Mouse (Mus musculus) right cerebral cortex, postnatal 36 days (tissue): ENCODE measurements around the gene Rbfox1.

Experiments used
- DNase-seq, 2 experiments: peaks; one replicate each; pipeline ENCODE4 v3.0.0; 2022; ENCODE audit warnings: low spot score in 2 of 2, mixed read lengths in 1 of 2

Gene Rbfox1

DNA sequence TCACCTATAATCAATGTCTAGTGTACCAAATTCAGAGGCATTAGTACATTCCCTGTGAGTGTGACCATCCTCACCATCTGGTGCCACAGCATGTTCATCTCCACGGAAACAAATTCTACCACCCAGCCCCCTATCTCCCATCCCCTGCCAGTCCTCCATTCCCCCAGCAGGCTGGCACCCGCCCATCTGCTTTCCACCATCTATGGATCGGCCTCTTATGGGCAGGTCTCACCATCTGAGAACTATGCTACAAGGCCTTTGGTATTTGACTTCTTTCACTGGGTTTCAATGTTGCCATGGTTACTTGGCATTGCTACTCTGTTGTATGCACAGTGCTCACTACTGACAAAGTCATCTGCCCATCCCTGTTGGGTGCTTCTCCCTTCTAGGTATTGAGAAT lies 1340.8 kb downstream of the Rbfox1 start:
- no peak for DNase-seq

DNA sequence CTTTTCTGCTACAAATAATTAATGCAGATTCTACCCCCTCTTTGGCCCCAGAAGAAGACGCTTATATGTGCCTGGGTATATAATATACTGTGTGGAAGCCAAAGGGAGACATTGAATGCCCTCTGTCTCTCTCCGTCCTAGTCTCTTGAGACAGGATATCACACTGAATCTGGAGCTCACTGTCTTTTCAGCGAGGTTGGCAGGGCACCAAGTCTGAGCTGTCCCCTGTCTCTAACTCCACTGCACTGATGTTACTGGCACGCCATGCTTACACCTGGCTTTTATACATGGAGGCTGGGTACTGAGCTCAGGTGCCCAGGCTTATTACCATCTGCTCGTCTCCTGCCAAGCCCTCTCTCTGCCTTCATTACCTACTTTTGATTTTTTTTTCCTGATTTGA lies 1343.1 kb downstream of the Rbfox1 start:
- DNase-seq = no peak

DNA sequence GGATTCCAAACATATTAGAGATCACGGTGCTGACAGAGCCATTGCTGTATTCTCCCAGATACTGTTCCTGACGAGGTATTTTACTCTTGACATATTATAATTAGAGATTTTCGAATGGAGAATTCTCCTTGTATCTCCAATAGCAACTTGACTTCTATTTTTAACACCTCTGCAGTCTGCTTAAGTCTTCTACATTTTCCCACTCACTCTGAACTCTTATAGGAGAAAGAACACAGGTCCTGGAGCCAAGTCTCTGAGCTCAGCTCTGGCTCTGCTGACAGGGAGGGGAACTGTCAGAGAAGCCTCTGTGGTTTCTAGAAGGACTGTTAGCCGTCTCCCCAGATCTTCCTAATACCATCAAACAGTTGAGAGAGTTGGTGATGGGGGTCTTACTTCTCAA lies 1344.1 kb downstream of the Rbfox1 start:
- no peak for DNase-seq

DNA sequence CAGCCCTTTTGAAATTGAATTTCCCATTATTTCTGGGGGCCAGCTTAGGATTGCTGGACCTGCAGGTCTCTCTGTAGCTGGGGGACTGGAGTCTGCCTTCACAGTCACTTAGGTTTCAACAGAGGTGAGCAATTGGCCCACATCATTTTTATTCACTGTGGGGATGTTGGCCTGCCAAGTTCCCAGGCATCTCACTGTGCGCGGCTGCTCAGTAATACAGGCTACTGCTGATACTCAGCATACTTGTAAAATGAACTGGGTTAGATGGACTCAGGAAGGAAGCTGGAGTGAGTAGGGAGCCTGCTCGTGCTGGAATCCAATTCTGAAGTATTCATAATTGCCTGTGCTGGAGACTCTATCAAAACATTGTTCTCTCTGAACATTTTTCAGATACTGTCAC lies 1356.5 kb downstream of the Rbfox1 start:
- DNase-seq = no peak

- no peak for DNase-seq
Measured at GRCm38 (mm10) chr16:7242501-7242900, 1357.3 kb downstream of the Rbfox1 start.

DNA sequence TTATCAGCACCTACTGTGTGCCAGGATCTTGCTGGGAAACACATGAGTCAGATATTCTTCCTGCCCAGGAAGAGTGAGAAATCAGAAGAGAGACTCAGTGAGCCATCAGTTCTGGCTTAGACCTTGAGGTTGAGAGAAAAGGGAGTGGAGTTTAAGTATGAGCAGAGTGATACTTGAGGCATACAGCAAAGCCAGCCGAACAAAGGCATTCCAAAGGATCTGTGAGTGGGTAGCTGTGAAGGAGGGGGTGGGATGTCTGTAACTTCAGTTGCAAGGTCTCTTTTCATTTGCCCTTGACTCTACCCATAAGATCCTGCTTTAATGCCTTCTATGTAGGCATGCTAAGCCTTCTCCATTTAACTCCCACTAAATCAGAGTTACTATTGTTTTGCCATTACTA lies 1359.2 kb downstream of the Rbfox1 start:
- no peak for DNase-seq

DNA sequence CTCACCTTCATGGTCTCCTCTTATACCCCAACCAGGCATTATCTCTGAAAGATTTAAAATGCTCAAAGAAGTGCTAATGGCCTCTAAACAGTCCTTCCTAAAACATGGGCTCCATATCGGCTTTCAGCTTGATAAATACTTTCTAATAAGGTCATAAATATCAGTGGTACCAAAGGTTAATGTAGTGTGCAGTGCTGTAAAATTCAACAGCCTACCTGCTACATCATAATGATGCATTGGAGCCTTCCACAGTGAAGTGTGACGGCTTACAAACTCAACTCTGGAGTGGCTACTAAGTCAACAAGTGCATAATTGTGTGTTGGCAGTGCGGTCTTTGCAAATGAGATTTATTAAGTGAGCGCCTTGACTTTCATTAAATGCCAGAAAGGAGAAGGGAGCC lies 1366.5 kb downstream of the Rbfox1 start:
- DNase-seq = no peak

GRCm38 (mm10) chr16:7257366-7257765 lies 1372.2 kb downstream of the Rbfox1 start:
- DNase-seq = peak; percentile 49 to 62

GRCm38 (mm10) chr16:7263261-7263660 lies 1378.1 kb downstream of the Rbfox1 start:
- DNase-seq = no peak

- no peak for DNase-seq
Measured at GRCm38 (mm10) chr16:7265715-7266114, 1380.6 kb downstream of the Rbfox1 start.

DNA sequence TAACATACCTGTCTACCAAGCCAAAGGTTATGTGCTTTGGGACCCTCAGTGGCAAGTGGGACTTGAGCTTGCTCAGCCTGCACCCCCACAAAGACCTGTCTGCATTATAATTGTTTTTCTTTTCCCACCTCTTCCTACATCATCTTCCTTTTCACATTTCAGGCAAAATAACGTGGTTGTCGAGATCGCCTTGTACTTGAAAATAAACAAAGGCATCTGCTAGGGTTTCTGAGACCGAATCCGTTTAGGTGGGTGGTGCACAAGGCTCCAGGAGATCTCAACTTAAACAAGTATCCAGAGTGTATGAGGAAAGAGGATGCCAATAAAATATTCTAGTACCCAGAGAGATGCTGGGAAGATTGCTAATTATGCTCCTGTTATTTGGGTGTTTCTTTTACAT lies 1390.3 kb downstream of the Rbfox1 start:
- DNase-seq = no peak

- no peak for DNase-seq
Measured at GRCm38 (mm10) chr16:7275901-7276300, 1390.7 kb downstream of the Rbfox1 start.

- DNase-seq = peak; percentile 39 to 55
Measured at GRCm38 (mm10) chr16:7279544-7279943, 1394.4 kb downstream of the Rbfox1 start.

DNA sequence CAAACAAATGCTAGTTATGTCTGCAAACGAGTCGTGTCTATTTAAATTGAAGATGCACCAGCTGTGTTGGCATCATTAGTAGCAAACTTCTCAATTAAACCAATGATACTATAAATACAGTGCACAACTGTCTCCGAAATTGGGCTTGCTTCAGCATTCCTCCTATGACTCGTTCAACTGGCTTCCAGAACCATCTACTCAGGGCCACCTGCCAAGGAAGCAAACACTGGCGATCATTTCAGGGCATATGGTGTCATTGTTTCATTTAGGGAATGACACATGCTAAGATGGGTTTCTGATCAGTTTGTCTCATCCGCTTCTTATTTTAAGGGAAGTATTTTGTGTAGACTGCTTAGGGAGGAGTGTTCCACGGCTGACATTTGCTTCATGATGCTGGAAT lies 1397.1 kb downstream of the Rbfox1 start:
- DNase-seq = peak; percentile 42 to 54

- DNase-seq = no peak
Measured at GRCm38 (mm10) chr16:7292985-7293805, 1408.0 kb downstream of the Rbfox1 start.

DNA sequence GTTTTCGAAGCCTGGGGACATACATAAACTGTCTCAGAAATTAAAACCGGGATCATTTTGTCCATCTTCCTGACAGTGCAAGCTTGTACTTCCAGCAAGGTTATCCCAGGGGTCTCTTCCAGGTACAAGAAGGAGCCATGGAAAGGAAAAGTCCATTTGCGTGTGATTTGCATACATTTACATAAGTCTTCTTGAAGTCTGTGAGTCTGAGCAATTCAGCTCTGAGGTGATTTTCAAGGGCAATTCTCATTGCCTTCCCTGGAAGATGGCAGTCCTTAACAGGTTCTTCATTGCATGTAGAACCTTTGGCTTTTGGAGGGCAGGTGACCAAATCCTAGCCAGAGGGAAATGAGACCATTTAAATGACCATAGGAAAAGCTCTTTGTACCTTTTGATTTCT lies 1417.3 kb downstream of the Rbfox1 start:
- DNase-seq = no peak

GRCm38 (mm10) chr16:7329196-7329595 lies 1444.0 kb downstream of the Rbfox1 start:
- no peak for DNase-seq

GRCm38 (mm10) chr16:7341186-7341585 lies 1456.0 kb downstream of the Rbfox1 start:
- no peak for DNase-seq

GRCm38 (mm10) chr16:7345298-7345697 lies 1460.1 kb downstream of the Rbfox1 start:
- DNase-seq = no peak

DNA sequence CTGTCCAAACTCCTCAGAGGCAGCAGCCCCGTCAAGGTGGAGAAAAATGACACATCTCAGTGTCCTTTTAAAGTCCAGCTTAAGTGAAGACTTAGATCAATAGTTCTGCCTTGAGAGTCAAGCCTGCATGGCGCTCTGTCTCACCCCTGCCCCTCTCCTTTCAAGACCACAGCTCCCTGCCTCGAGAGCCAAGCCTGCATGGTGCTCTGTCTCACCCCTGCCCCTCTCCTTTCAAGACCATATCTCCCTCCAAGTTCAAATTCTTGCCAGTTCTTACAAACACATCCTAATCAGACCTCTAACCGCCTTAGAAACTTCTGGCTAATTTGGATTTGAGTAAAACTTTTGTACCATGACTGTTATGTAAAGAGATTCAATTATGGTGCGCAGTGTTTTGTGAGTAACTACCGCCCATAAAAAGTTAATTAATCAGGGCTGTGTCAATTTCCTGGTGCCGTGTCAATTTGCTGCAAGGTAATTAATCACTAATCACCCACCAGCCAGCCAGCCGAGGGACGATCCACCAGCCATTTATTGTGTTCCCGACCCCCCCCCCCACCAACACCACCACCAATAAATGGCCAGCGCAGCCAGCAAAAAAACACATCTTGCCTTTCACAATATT lies 1461.0 kb downstream of the Rbfox1 start:
- DNase-seq = no peak

DNA sequence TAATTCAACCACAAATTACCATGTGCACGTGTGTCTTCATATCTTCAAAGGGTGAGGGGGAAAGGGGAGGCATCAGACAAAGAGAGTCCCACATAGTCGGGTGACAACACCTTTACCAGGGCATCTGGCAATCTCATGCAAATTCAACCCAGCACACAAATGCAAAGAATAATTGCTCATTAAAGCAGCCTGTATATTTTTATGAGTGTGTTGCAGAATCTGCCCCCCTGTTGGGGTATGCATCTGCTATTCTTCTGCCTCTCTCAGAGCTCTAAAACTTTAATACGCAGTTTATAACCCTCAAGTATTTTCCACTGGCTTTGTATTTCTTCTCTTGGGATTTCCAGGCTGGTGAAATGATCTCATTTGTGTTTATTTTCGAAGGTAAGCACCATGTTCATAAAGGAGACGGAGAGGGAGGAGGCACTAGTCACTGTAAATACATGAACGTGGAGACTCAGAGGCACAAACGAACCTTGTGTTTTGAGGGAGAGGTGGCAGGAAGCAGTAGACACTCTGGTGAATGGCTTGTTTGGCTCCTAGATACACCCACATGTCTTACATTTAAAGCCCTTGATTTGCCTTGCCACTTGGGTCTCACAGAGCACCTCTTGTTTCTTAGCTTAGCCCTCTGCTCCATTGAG lies 1462.5 kb downstream of the Rbfox1 start:
- no peak for DNase-seq

- no peak for DNase-seq
Measured at GRCm38 (mm10) chr16:7352808-7353207, 1467.7 kb downstream of the Rbfox1 start.

DNA sequence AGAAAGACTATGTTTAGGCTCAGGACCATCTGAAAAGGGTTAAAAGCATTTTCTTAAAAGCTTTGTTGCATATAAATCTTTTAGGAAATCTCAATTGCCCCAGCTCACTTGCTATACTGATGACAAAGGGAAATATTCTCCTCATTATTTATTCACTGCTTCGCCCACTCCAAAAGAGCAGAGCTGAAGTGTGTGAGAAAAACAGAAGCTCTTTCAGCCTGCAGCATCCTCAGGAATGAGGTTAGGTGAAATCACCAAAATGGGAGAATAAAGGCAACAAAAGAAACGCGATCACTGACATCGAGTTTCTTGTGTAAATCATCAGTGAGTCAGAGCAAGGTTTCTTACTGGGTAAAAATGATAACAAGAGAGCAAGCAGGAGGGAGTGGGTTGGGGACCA lies 1469.0 kb downstream of the Rbfox1 start:
- no peak for DNase-seq
